Mouse (Mus musculus): ENCODE measurements at regions not wholly inside any gene's neighbourhood (a gene's known extent, or its start where the extent isn't known, plus 50 kb on each side); places are given as distances from the start of the nearest gene placed in this dataset.

DNA sequence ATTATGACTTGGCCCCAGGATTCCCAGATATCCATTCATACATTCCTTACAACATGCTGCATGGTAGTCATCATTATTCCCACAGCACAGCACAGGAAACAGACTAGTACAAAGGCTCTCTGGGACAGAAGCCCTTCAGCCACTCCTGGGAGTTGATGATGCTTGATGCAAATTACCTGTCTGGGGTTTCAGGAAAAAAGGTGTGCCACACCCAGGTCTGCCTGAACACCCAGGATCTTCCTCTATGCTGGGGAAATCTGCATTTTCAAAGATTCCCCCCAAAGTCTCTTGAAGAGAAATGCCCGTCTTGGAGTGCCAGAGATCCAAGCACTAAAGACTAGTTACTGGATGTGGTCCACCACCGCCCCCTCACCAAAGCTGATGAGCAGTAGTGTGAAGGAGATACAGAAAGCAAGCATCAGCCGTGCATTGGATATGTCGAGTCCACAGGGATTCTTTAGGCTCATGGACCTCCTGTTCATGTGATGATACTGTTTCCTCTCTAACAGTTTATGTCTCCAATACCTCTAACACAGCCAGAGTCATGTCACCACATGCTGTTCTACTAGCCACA, 117.2 kb downstream of the Zfp36l1 start:
- no peak for TF ChIP-seq CTCF (IDR thresholded peaks at IDR 0.05; ENCODE audit: extremely low read depth, insufficient read length, insufficient replicate concordance, low read depth, low read length)
- no peak for TF ChIP-seq POLR2A (IDR thresholded peaks at IDR 0.05; ENCODE audit: low read depth, low read length)

All from small intestine, adult 2 months (tissue).